Mouse (Mus musculus) liver, embryonic 14.5 days (tissue): Measurements from ENCODE around the gene Rad17.

Source experiments
- CTCF ChIP-seq: IDR thresholded peaks from 2 replicates; pipeline ENCODE4 v1.5.1; 2016; ENCODE audit warnings: antibody characterized with exemption, low read depth, control low read depth
- EP300 ChIP-seq: IDR thresholded peaks from 2 replicates; pipeline ENCODE4 v1.6.1; 2016; ENCODE audit warnings: antibody characterized with exemption, low read depth

GRCm38 (mm10) chr13:100579951-100580350 lies 70.9 kb downstream of the Rad17 start:
- TF ChIP-seq CTCF, result peak; percentile 26; the same call in 1 of the 2 replicates
- no peak for TF ChIP-seq EP300
